Mouse (Mus musculus) thymus, adult 2 months (tissue): Measurements from ENCODE around the gene Susd6. TPM values are rescaled to one million over a fixed set of nuclear protein-coding genes. Genes with fewer than 3 reads are reported as not detected.

Experiments used
- DNase-seq: peaks from one replicate; pipeline ENCODE4 v3.0.0; 2021
- H3K27ac ChIP-seq: fragments of 200-500 bp; 2 replicates; pipeline ENCODE4 v1.5.1; 2012; ENCODE audit warnings: low read length, control low read depth; ENCODE audit not compliant: control insufficient read depth, insufficient read depth
- H3K27me3 ChIP-seq: fragments of 200-500 bp; 2 replicates; pipeline ENCODE4 v1.6.1; 2012; ENCODE audit warnings: mild to moderate bottlenecking, low read length, moderate library complexity, mixed read lengths; ENCODE audit not compliant: control insufficient read depth, insufficient read depth
- H3K36me3 ChIP-seq: fragments of 200-500 bp; 2 replicates; pipeline ENCODE4 v1.6.1; 2012; ENCODE audit warnings: mild to moderate bottlenecking, low read length, moderate library complexity; ENCODE audit not compliant: control insufficient read depth, insufficient read depth
- H3K4me1 ChIP-seq: fragments of 200-500 bp; replicated peaks from 2 replicates; pipeline ENCODE4 v1.6.1; 2012; ENCODE audit warnings: low read length; ENCODE audit not compliant: control insufficient read depth, insufficient read depth
- H3K4me3 ChIP-seq: fragments of 200-500 bp; 2 replicates; pipeline ENCODE4 v1.5.1; 2012; ENCODE audit warnings: mild to moderate bottlenecking, low read length, control low read depth, moderate library complexity; ENCODE audit not compliant: control insufficient read depth, insufficient read depth
- CTCF ChIP-seq: fragments of 200-500 bp; IDR thresholded peaks from 2 replicates; pipeline ENCODE4 v1.5.1; 2012; ENCODE audit warnings: mild to moderate bottlenecking, control low read depth, low read length, moderate library complexity, borderline replicate concordance; ENCODE audit not compliant: control insufficient read depth, poor library complexity, insufficient read depth; ENCODE audit errors: extremely low read depth
- POLR2A ChIP-seq: fragments of 200-500 bp; IDR thresholded peaks from 2 replicates; pipeline ENCODE4 v1.6.1; 2012; ENCODE audit warnings: mild to moderate bottlenecking, low read length, control low read depth, moderate library complexity; ENCODE audit not compliant: control insufficient read depth, poor library complexity, insufficient read depth; ENCODE audit errors: extremely low read depth
- WGBS: fragments of 180-500 bp; shearing (Covaris S2); methylation state at CpG from one replicate; pipeline ENCODE4 v1.1.7; 2018; 5-methylcytosine and 5-hydroxymethylcytosine counted together
- polyA plus RNA-seq: library from polyadenylated mRNA; depleted of rRNA; stranded (reverse); fragments of >200 nt; gene quantifications from 2 replicates; pipeline ENCODE4 v1.2.3, GENCODE M21; 2012

Susd6 gene
- polyA plus RNA-seq, 1 experiment = 81.3 TPM

- Histone ChIP-seq H3K4me3 (no peak overlapping the region), H3K27ac (no peak overlapping the region), H3K27me3 (no peaks in the 10 kb centered on the region), H3K4me1 (peaks cover 5% of the 10 kb centered on the region), H3K36me3 (no peaks in the 10 kb centered on the region)
- WGBS = 93% methylated on average over 7 of the region's 7 CpGs
- no peak for DNase-seq
- TF ChIP-seq CTCF = no peak
- TF ChIP-seq POLR2A = no peak
Observed at GRCm38 (mm10) chr12:80774786-80775185, 15.5 kb upstream of the Susd6 start.

GRCm38 (mm10) chr12:80776046-80776634, 14.2 kb upstream of the Susd6 start:
- no peak overlapping the region for H3K4me3 ChIP-seq
- H3K4me1 ChIP-seq = peaks cover 5% of the 10 kb centered on the region
- H3K27ac ChIP-seq = no peak overlapping the region
- H3K36me3 ChIP-seq = no peaks in the 10 kb centered on the region
- no peaks in the 10 kb centered on the region for H3K27me3 ChIP-seq
- DNase-seq = no peak
- WGBS = 67% methylated on average over 4 of the region's 4 CpGs
- no peak for TF ChIP-seq CTCF
- no peak for TF ChIP-seq POLR2A

- Histone ChIP-seq H3K4me1 (peaks cover 5% of the 10 kb centered on the region), H3K27me3 (no peaks in the 10 kb centered on the region), H3K27ac (no peak overlapping the region), H3K36me3 (no peaks in the 10 kb centered on the region), H3K4me3 (no peak overlapping the region)
- TF ChIP-seq CTCF (no peak), POLR2A (no peak)
- no peak for DNase-seq
- WGBS = 58% methylated on average over 16 of the region's 16 CpGs
Observed at GRCm38 (mm10) chr12:80778188-80778936, 11.9 kb upstream of the Susd6 start.

GRCm38 (mm10) chr12:80779760-80780159, 10.6 kb upstream of the Susd6 start:
- Histone ChIP-seq H3K27ac (no peak overlapping the region), H3K4me3 (no peak overlapping the region), H3K36me3 (no peaks in the 10 kb centered on the region), H3K27me3 (no peaks in the 10 kb centered on the region), H3K4me1 (peaks cover 5% of the 10 kb centered on the region)
- no peak for DNase-seq
- no peak for TF ChIP-seq CTCF
- no peak for TF ChIP-seq POLR2A
- 92% methylated on average over 4 of the region's 4 CpGs for WGBS

GRCm38 (mm10) chr12:80782190-80782589, 8.1 kb upstream of the Susd6 start:
- 96% methylated on average over 3 of the region's 3 CpGs for WGBS
- TF ChIP-seq POLR2A = no peak
- TF ChIP-seq CTCF = no peak
- DNase-seq = no peak
- H3K36me3 ChIP-seq = no peaks in the 10 kb centered on the region
- H3K4me3 ChIP-seq = no peak overlapping the region
- no peak overlapping the region for H3K27ac ChIP-seq
- H3K27me3 ChIP-seq = no peaks in the 10 kb centered on the region
- H3K4me1 ChIP-seq = peaks cover 3% of the 10 kb centered on the region; the same call in 1 of the 2 replicates

- no peaks in the 10 kb centered on the region for H3K27me3 ChIP-seq
- no peak overlapping the region for H3K27ac ChIP-seq
- TF ChIP-seq CTCF = no peak
- no peak for TF ChIP-seq POLR2A
- H3K4me1 ChIP-seq = peaks cover 2% of the 10 kb centered on the region; the same call in 1 of the 2 replicates
- H3K36me3 ChIP-seq = no peaks in the 10 kb centered on the region
- 83% methylated on average over 3 of the region's 3 CpGs for WGBS
- H3K4me3 ChIP-seq = no peak overlapping the region
- DNase-seq = no peak
Observed at GRCm38 (mm10) chr12:80782892-80783291, 7.4 kb upstream of the Susd6 start.
